Mouse (Mus musculus) CD4-positive, CD25-positive, alpha-beta regulatory T cell, adult 9 weeks (primary cell): Measurements from ENCODE around the gene Rbck1. TPM values are rescaled to one million over a fixed set of nuclear protein-coding genes. Genes with fewer than 3 reads are reported as not detected.

Experiments
- polyA plus RNA-seq: library from polyadenylated mRNA; unstranded; fragments of 100-300 nt; shearing (Covaris generic); gene quantifications from one replicate; pipeline ENCODE4 v1.2.1, GENCODE M21; 2017

Gene Rbck1
- polyA plus RNA-seq: 309 TPM

GRCm38 (mm10) chr2:152332101-152332825 is at the start of gene Rbck1:
TSS of gene Rbck1 (minus strand) at chr2:152332653.

GRCm38 (mm10) chr2:152376345-152376741 is 43.9 kb upstream of the Rbck1 start, which contains the start of gene Nrsn2:
TSS of gene Nrsn2 (minus strand) at chr2:152376638.

GRCm38 (mm10) chr2:152343329-152344213 is 11.1 kb upstream of the Rbck1 start, which contains the start of gene Trib3:
TSS of gene Trib3 (minus strand) at chr2:152344032.

GRCm38 (mm10) chr2:152293727-152294475 is 38.6 kb downstream of the Rbck1 start, which contains the start of gene Tbc1d20:
TSS of gene Tbc1d20 (plus strand) at chr2:152293828.

Other genes with a start within 250 kb of the Rbck1 start
- gene Srxn1, start 227.1 kb downstream of the Rbck1 start, polyA plus RNA-seq: 2.7 TPM
- gene Tcf15, start 189.1 kb downstream of the Rbck1 start, polyA plus RNA-seq: not detected
- 58.1 TPM for gene Csnk2a1, start 105.8 kb downstream of the Rbck1 start, polyA plus RNA-seq
- gene Tbc1d20, start 38.8 kb downstream of the Rbck1 start, polyA plus RNA-seq: 29.9 TPM
- gene Trib3, start 11.4 kb upstream of the Rbck1 start, polyA plus RNA-seq: 6.1 TPM
- not detected for gene Nrsn2, start 44.0 kb upstream of the Rbck1 start, polyA plus RNA-seq
- gene Sox12, start 65.4 kb upstream of the Rbck1 start, polyA plus RNA-seq: not detected
- 0.43 TPM for gene Zcchc3, start 82.4 kb upstream of the Rbck1 start, polyA plus RNA-seq
- 0.33 TPM for gene 6820408C15Rik, start 82.9 kb upstream of the Rbck1 start, polyA plus RNA-seq
- gene Defb23, start 132.0 kb upstream of the Rbck1 start, polyA plus RNA-seq: not detected
- not detected for gene Defb20, start 144.4 kb upstream of the Rbck1 start, polyA plus RNA-seq
- gene Defb22, start 157.5 kb upstream of the Rbck1 start, polyA plus RNA-seq: not detected
- not detected for gene Defb26, start 179.0 kb upstream of the Rbck1 start, polyA plus RNA-seq
- not detected for gene Defb28, start 185.6 kb upstream of the Rbck1 start, polyA plus RNA-seq
- gene Defb29, start 207.4 kb upstream of the Rbck1 start, polyA plus RNA-seq: not detected
- not detected for gene Gm17416, start 236.7 kb upstream of the Rbck1 start, polyA plus RNA-seq
- not detected for gene Defb21, start 240.1 kb upstream of the Rbck1 start, polyA plus RNA-seq
- gene Defb19, start 247.7 kb upstream of the Rbck1 start, polyA plus RNA-seq: not detected